Mouse (Mus musculus) gonadal fat pad, adult 2 months (tissue): Measurements from ENCODE around the gene U2surp. TPM values are rescaled to one million over a fixed set of nuclear protein-coding genes. Genes with fewer than 3 reads are reported as not detected.
"Not testable (repeated sequence)": the region's sequence is repeated elsewhere in the genome, so short reads cannot be mapped to it uniquely, and the experiment has no call there.

Source experiments
- DNase-seq: peaks from one replicate; pipeline ENCODE4 v3.0.0-alpha.2; 2012; ENCODE audit warnings: low read depth
- polyA plus RNA-seq: library from polyadenylated mRNA; depleted of rRNA; stranded (reverse); fragments of >200 nt; gene quantifications from 2 replicates; pipeline ENCODE4 v1.2.3, GENCODE M21; 2012

U2surp gene
- polyA plus RNA-seq, 1 experiment, result 3.5 TPM

- DNase-seq, result no peak
These were observed 27.5 kb upstream of the U2surp start for GRCm38 (mm10) chr9:95539176-95539800.

GRCm38 (mm10) chr9:95533817-95534216 lies 22.0 kb upstream of the U2surp start:
- DNase-seq, result no peak

GRCm38 (mm10) chr9:95531144-95531543 lies 19.3 kb upstream of the U2surp start:
- no peak for DNase-seq

GRCm38 (mm10) chr9:95527676-95528075 lies 15.9 kb upstream of the U2surp start:
- no peak for DNase-seq

GRCm38 (mm10) chr9:95525961-95526360 lies 14.2 kb upstream of the U2surp start:
- DNase-seq, result no peak

- DNase-seq, result no peak
These were observed 13.6 kb upstream of the U2surp start for GRCm38 (mm10) chr9:95525376-95525775.

- no peak for DNase-seq
These were observed 10.8 kb upstream of the U2surp start for GRCm38 (mm10) chr9:95522561-95522960.

- DNase-seq, result no peak
These were observed 9.8 kb upstream of the U2surp start for GRCm38 (mm10) chr9:95521566-95521965.

GRCm38 (mm10) chr9:95521031-95521430 lies 9.2 kb upstream of the U2surp start:
- no peak for DNase-seq

GRCm38 (mm10) chr9:95520563-95520962 lies 8.8 kb upstream of the U2surp start:
- no peak for DNase-seq

- DNase-seq, result not testable (repeated sequence)
These were observed 2.6 kb upstream of the U2surp start for GRCm38 (mm10) chr9:95514361-95514760.

- DNase-seq, result no peak
These were observed 2.0 kb upstream of the U2surp start for GRCm38 (mm10) chr9:95513776-95514175.

- no peak for DNase-seq
These were observed 685 bp upstream of the U2surp start for GRCm38 (mm10) chr9:95512331-95513030.

GRCm38 (mm10) chr9:95510693-95511404 lies 947 bp downstream of the U2surp start:
- no peak for DNase-seq

- no peak for DNase-seq
These were observed 6.1 kb downstream of the U2surp start for GRCm38 (mm10) chr9:95505666-95506065.

- no peak for DNase-seq
These were observed 11.9 kb downstream of the U2surp start for GRCm38 (mm10) chr9:95499848-95500247.

GRCm38 (mm10) chr9:95495038-95495437 lies 16.8 kb downstream of the U2surp start:
- DNase-seq, result no peak

GRCm38 (mm10) chr9:95493393-95493792 lies 18.4 kb downstream of the U2surp start:
- no peak for DNase-seq

- no peak for DNase-seq
These were observed 21.8 kb downstream of the U2surp start for GRCm38 (mm10) chr9:95490003-95490402.

- no peak for DNase-seq
These were observed 22.9 kb downstream of the U2surp start for GRCm38 (mm10) chr9:95488861-95489260.

- no peak for DNase-seq
These were observed 31.8 kb downstream of the U2surp start for GRCm38 (mm10) chr9:95479981-95480380.

GRCm38 (mm10) chr9:95478443-95478842 lies 33.4 kb downstream of the U2surp start:
- DNase-seq, result no peak

GRCm38 (mm10) chr9:95472926-95473325 lies 38.9 kb downstream of the U2surp start:
- DNase-seq, result no peak
